Mouse (Mus musculus) midbrain, embryonic 16.5 days (tissue): ENCODE results near the gene Fmnl3. TPM values are rescaled to one million over a fixed set of nuclear protein-coding genes. Genes with fewer than 3 reads are reported as not detected.
"Not testable (repeated sequence)": the region's sequence is repeated elsewhere in the genome, so short reads cannot be mapped to it uniquely, and the experiment has no call there.

Experiments used
- ATAC-seq: fragments of 200-750 bp; cut with Nextera tagmentation; 2 replicates; pipeline ENCODE4 v1.8.0; 2017; ENCODE audit warnings: moderate TSS enrichment
- H3K27ac ChIP-seq: fragments of 300-500 bp; sonication (generic); 2 replicates; pipeline ENCODE4 v1.5.1; 2014; ENCODE audit warnings: mild to moderate bottlenecking, low read length, mixed read lengths
- H3K27me3 ChIP-seq: fragments of 300-500 bp; sonication (generic); 2 replicates; pipeline ENCODE4 v1.6.1; 2014; ENCODE audit warnings: low read depth, low read length, mixed read lengths; ENCODE audit not compliant: control insufficient read depth, insufficient read depth
- H3K36me3 ChIP-seq: fragments of 300-500 bp; sonication (generic); 2 replicates; pipeline ENCODE4 v1.6.1; 2014; ENCODE audit warnings: mild to moderate bottlenecking, low read length, moderate library complexity, mixed read lengths; ENCODE audit not compliant: control insufficient read depth, insufficient read depth
- H3K4me1 ChIP-seq: fragments of 300-500 bp; sonication (generic); 2 replicates; pipeline ENCODE4 v1.6.1; 2014; ENCODE audit warnings: mild to moderate bottlenecking, low read length, mixed read lengths; ENCODE audit not compliant: control insufficient read depth, insufficient read depth
- H3K4me2 ChIP-seq: fragments of 300-500 bp; sonication (generic); 2 replicates; pipeline ENCODE4 v1.6.1; 2014; ENCODE audit warnings: mild to moderate bottlenecking, low read length, mixed read lengths
- H3K4me3 ChIP-seq: fragments of 300-500 bp; sonication (generic); 2 replicates; pipeline ENCODE4 v1.5.1; 2014; ENCODE audit warnings: low read depth, mild to moderate bottlenecking, low read length, moderate library complexity, mixed read lengths
- H3K9ac ChIP-seq: fragments of 300-500 bp; sonication (generic); 2 replicates; pipeline ENCODE4 v1.6.1; 2014; ENCODE audit warnings: low read depth, low read length, mixed read lengths
- H3K9me3 ChIP-seq: fragments of 300-500 bp; sonication (generic); replicated peaks from 2 replicates; pipeline ENCODE4 v1.6.1; 2014; ENCODE audit warnings: mild to moderate bottlenecking, low read length, mixed read lengths; ENCODE audit not compliant: control insufficient read depth, poor library complexity, severe bottlenecking
- WGBS: fragments of 180-500 bp; shearing (Covaris S2); extraction: QIAGEN DNeasy Blood & Tissue Kit; methylation state at CpG from one replicate; pipeline ENCODE4 v1.1.7; 2014; 5-methylcytosine and 5-hydroxymethylcytosine counted together
- polyA plus RNA-seq: library from polyadenylated mRNA; unstranded; fragments of >200 nt; fragmentation: Nextera tagmentation; extraction: Ambion mirVana; gene quantifications from 2 replicates; pipeline ENCODE4 v1.2.1, GENCODE M21; 2015

The Fmnl3 gene
- polyA plus RNA-seq, 1 experiment from 2014 or later = 8.0 TPM

- no peaks in the 10 kb centered on the region for H3K9me3 ChIP-seq
- peak overlapping the region; percentile 76 for H3K27ac ChIP-seq
- peak overlapping the region; percentile 61 for H3K4me3 ChIP-seq
- 80% methylated on average over 6 of the region's 6 CpGs for WGBS
- peak overlapping the region; percentile 57; the same call in 1 of the 2 replicates for H3K9ac ChIP-seq
- ATAC-seq = peak; percentile 16; the same call in 1 of the 2 replicates
- no peaks in the 10 kb centered on the region for H3K27me3 ChIP-seq
- peak overlapping the region; percentile 75 for H3K4me2 ChIP-seq
- peaks cover 37% of the 10 kb centered on the region for H3K4me1 ChIP-seq
- no peaks in the 10 kb centered on the region for H3K36me3 ChIP-seq
These were observed 21.7 kb upstream of the Fmnl3 start for GRCm38 (mm10) chr15:99391975-99392374.

DNA sequence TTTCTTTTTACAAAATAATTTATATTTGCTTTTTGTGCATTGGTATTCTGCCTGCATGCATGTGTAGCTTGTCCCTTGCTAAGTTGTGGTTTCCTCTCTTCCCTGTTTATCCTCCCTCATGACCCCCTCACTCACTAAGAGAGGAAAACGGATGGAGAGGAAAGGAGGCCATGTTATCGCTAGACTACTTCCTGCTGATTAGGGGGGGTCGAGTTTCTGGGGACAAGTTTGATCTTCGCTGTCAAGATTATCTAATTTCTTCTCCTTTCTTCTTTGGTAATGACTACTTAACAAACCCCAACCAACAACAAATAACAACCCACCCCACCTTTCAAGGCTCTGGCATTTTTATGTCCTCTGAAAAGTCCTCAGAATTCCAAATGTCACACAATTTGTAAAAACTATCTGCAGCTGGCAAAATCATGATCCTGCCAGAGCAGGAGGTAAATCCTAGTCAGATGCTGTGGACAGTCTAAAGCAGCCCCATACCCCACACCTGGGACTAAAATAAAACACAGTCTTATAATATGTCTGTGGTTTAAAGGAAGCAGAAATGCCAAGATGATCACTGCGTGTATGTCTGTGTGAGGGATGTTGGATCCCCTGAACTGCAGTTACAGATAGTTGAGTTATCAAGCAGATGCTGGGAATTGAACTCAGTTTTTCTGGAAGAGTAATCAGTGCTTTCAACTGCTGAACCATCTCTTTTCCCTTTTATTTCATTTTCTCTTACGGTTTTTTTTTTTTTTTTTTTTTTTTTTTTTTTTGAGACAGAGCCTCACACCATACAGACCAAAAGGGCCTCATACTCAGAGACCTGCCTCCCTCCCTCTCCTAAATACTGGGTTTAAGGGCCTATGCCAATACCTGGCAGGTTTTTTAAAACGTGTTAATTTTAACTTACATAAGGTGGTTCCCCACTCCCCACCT is 20.5 kb upstream of the Fmnl3 start:
- Histone ChIP-seq H3K27me3 (no peaks in the 10 kb centered on the region), H3K9me3 (no peaks in the 10 kb centered on the region), H3K4me2 (no peak overlapping the region), H3K9ac (no peak overlapping the region), H3K4me1 (peaks cover 27% of the 10 kb centered on the region), H3K27ac (no peak overlapping the region), H3K4me3 (no peak overlapping the region), H3K36me3 (no peaks in the 10 kb centered on the region)
- 83% methylated on average over 7 of the region's 7 CpGs for WGBS
- no peak for ATAC-seq

GRCm38 (mm10) chr15:99387976-99388375 is 17.7 kb upstream of the Fmnl3 start:
- WGBS = 62% methylated on average over 4 of the region's 4 CpGs
- no peaks in the 10 kb centered on the region for H3K36me3 ChIP-seq
- peaks cover 5% of the 10 kb centered on the region; the same call in 1 of the 2 replicates for H3K4me1 ChIP-seq
- H3K4me3 ChIP-seq = no peak overlapping the region
- H3K9me3 ChIP-seq = no peaks in the 10 kb centered on the region
- no peak overlapping the region for H3K4me2 ChIP-seq
- H3K27me3 ChIP-seq = no peaks in the 10 kb centered on the region
- no peak overlapping the region for H3K9ac ChIP-seq
- no peak for ATAC-seq
- no peak overlapping the region for H3K27ac ChIP-seq

DNA sequence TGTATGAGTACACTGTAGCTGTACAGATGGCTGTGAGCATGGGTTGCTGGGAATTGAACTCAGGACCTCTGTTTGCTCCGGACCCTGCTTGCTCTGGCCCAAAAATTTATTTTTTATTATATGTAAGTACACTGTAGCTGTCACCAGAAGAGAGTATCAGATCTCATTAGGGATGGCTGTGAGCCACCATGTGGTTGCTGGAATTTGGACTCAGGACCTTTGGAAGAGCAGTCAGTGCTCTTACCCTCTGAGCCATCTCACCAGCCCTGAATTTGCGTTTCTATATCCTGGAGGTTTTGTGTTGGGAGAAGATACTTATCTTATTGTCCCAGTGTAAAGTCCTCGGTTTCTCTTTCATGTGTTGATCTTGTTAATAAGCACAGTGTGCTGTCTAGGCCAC is 16.5 kb upstream of the Fmnl3 start:
- Histone ChIP-seq H3K4me2 (no peak overlapping the region), H3K9me3 (no peaks in the 10 kb centered on the region), H3K4me1 (no peaks in the 10 kb centered on the region), H3K27me3 (no peaks in the 10 kb centered on the region), H3K9ac (no peak overlapping the region), H3K4me3 (no peak overlapping the region), H3K36me3 (no peaks in the 10 kb centered on the region), H3K27ac (no peak overlapping the region)
- no peak for ATAC-seq
- WGBS = 78% methylated on average over 3 of the region's 3 CpGs

- H3K9me3 ChIP-seq, H3K9ac ChIP-seq, H3K4me3 ChIP-seq, H3K27me3 ChIP-seq, H3K27ac ChIP-seq, H3K36me3 ChIP-seq, H3K4me1 ChIP-seq, ATAC-seq, H3K4me2 ChIP-seq: not testable (repeated sequence)
- WGBS = 73% methylated on average over 3 of the region's 3 CpGs
These were observed 15.8 kb upstream of the Fmnl3 start for GRCm38 (mm10) chr15:99386110-99386509.

- no peak for ATAC-seq
- no peaks in the 10 kb centered on the region for H3K27me3 ChIP-seq
- no peak overlapping the region for H3K9ac ChIP-seq
- H3K4me2 ChIP-seq = no peak overlapping the region
- no peak overlapping the region for H3K4me3 ChIP-seq
- WGBS = 79% methylated on average over 6 of the region's 6 CpGs
- H3K36me3 ChIP-seq = no peaks in the 10 kb centered on the region
- H3K27ac ChIP-seq = no peak overlapping the region
- no peaks in the 10 kb centered on the region for H3K9me3 ChIP-seq
- no peaks in the 10 kb centered on the region for H3K4me1 ChIP-seq
These were observed 13.8 kb upstream of the Fmnl3 start for GRCm38 (mm10) chr15:99384071-99384470.

DNA sequence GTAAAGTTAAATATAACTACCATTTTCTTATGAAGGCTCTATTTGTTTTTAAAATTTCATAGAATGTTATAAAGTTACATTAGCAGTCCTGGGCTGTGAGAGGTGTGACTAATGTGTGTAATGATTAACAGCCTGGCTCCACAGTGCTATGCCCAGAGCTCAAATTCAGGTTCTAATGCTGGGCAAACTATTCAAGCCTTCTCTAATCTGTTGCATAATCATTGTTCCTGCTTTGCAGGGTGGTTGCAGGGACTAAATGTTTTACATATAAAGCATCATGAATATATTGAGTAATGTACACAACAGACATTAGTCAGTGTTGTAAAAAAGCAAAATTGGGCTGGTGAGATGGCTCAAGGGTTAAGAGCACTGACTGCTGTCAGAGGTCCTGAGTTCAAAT is 12.6 kb upstream of the Fmnl3 start:
- no peaks in the 10 kb centered on the region for H3K36me3 ChIP-seq
- no peak overlapping the region for H3K4me3 ChIP-seq
- H3K4me1 ChIP-seq = no peaks in the 10 kb centered on the region
- no peak overlapping the region for H3K4me2 ChIP-seq
- H3K27me3 ChIP-seq = no peaks in the 10 kb centered on the region
- no peak overlapping the region for H3K9ac ChIP-seq
- ATAC-seq = no peak
- H3K9me3 ChIP-seq = no peaks in the 10 kb centered on the region
- H3K27ac ChIP-seq = no peak overlapping the region

GRCm38 (mm10) chr15:99376240-99376639 is 6.0 kb upstream of the Fmnl3 start:
- 85% methylated on average over 5 of the region's 5 CpGs for WGBS
- Histone ChIP-seq H3K9me3 (no peaks in the 10 kb centered on the region), H3K36me3 (no peaks in the 10 kb centered on the region), H3K9ac (no peak overlapping the region), H3K27ac (no peak overlapping the region), H3K4me3 (no peak overlapping the region), H3K27me3 (no peaks in the 10 kb centered on the region), H3K4me2 (no peak overlapping the region), H3K4me1 (no peaks in the 10 kb centered on the region)
- ATAC-seq = no peak

GRCm38 (mm10) chr15:99375581-99375980 is 5.3 kb upstream of the Fmnl3 start:
- no peaks in the 10 kb centered on the region for H3K9me3 ChIP-seq
- no peaks in the 10 kb centered on the region for H3K4me1 ChIP-seq
- WGBS = 93% methylated on average over 3 of the region's 3 CpGs
- H3K36me3 ChIP-seq = no peaks in the 10 kb centered on the region
- no peak for ATAC-seq
- no peak overlapping the region for H3K9ac ChIP-seq
- no peak overlapping the region for H3K4me2 ChIP-seq
- no peaks in the 10 kb centered on the region for H3K27me3 ChIP-seq
- no peak overlapping the region for H3K27ac ChIP-seq
- H3K4me3 ChIP-seq = no peak overlapping the region
